In the genomic region with DNA sequence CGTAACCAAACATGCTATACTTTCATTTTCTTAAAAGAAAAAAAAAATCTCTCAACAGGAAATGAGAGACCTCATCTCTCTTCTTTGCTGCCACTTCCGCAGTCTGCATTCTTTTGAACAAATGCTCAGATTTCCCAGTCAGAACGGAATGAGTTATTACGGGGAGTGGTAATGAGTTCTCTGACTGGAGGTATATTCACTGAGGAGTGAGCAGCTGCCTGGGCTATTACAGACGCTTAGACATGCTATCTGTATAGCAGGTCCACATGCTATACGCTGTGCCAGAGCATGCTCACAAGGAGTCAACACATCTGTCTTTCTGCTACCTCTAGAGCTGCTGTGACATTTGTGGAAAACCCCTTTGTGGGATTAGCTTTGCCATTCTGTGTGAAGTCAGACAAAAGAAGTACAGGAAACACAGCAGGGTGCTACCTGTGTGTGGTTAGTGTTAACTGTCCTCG, we compare ENCODE assay signal across 10 mouse cellular contexts. TPM values are rescaled to one million over a fixed set of nuclear protein-coding genes. Genes with fewer than 3 reads are reported as not detected.
DNase-seq lines count a peak whose midpoint lies in the region; ATAC-seq and TF ChIP-seq lines count a peak whose summit lies in the region.
"Had no signal": no experiment of that assay in that cellular context is flagged by ENCODE, and none has a peak within 500 bp of the region (broad histone marks: within the 10 kb centered on the region; RNA-seq: fewer than 3 reads in every experiment).

No protein-coding gene starts in this region.

- H3K4me1 ChIP-seq in kidney, embryonic 14.5 days (ENCODE audit: control insufficient read depth, insufficient read depth, low read length): peaks cover 21% of the 10 kb centered on the region
- no peaks in the 10 kb centered on the region for H3K4me1 ChIP-seq in kidney, adult 2 months (ENCODE audit: control insufficient read depth, insufficient read depth, low read length)
- H3K4me1 ChIP-seq in thymus, adult 2 months (replicated peaks; ENCODE audit: control insufficient read depth, insufficient read depth, low read length): peaks cover 27% of the 10 kb centered on the region
- H3K4me1 ChIP-seq in limb, embryonic 14.5 days (ENCODE audit: control insufficient read depth, insufficient read depth, low read length): peaks cover 25% of the 10 kb centered on the region

- no peak overlapping the region for H3K4me2 ChIP-seq in kidney, embryonic 14.5 days (replicated peaks; ENCODE audit: low read depth, low read length)
- no peak overlapping the region for H3K4me2 ChIP-seq in limb, embryonic 14.5 days (replicated peaks; ENCODE audit: low read depth, low read length, severe bottlenecking)
- H3K4me2 ChIP-seq: embryonic facial prominence, embryonic 13.5 days; hindbrain, embryonic 12.5 days had no signal

- no peak for ATAC-seq in kidney, embryonic 14.5 days (ENCODE audit: low FRiP score, low TSS enrichment)
- no peak for ATAC-seq in limb, embryonic 14.5 days (ENCODE audit: low FRiP score, low read depth)

- no peak overlapping the region for H3K4me3 ChIP-seq in kidney, embryonic 14.5 days (ENCODE audit: low read length)
- no peak overlapping the region for H3K4me3 ChIP-seq in kidney, adult 2 months (ENCODE audit: insufficient read depth, low read depth, low read length)
- H3K4me3 ChIP-seq in thymus, adult 2 months (ENCODE audit: control insufficient read depth, insufficient read depth, low read length): no peak overlapping the region
- no peak overlapping the region for H3K4me3 ChIP-seq in limb, embryonic 14.5 days (replicated peaks; ENCODE audit: low read length)
- H3K4me3 ChIP-seq: embryonic facial prominence, embryonic 13.5 days; hindbrain, embryonic 12.5 days had no signal

- TF ChIP-seq POLR2A in kidney, adult 2 months (IDR thresholded peaks at IDR 0.05; ENCODE audit: low read depth, low read length): no peak
- no peak for TF ChIP-seq POLR2A in thymus, adult 2 months (IDR thresholded peaks at IDR 0.05; ENCODE audit: control insufficient read depth, extremely low read depth, insufficient read depth, low read length, poor library complexity)
- no peak for TF ChIP-seq POLR2A in limb, embryonic 14.5 days (IDR thresholded peaks at IDR 0.05; ENCODE audit: borderline replicate concordance, extremely low read depth, insufficient read depth, insufficient read length)

- WGBS in kidney, embryonic 14.5 days: 25% methylated on average over 7 of the region's 7 CpGs
- WGBS in kidney, adult 2 months: 41% methylated on average over 7 of the region's 7 CpGs
- 2% methylated on average over 7 of the region's 7 CpGs for WGBS in thymus, adult 2 months
- WGBS in limb, embryonic 14.5 days: 29% methylated on average over 7 of the region's 7 CpGs

- 0 out of 2 replicates have a peak overlapping the region, but pooled peaks have one; percentile 18 for H3K9ac ChIP-seq in kidney, embryonic 14.5 days (ENCODE audit: low read depth, low read length)
- no peak overlapping the region for H3K9ac ChIP-seq in limb, embryonic 14.5 days (ENCODE audit: low read depth, low read length, severe bottlenecking)
- H3K9ac ChIP-seq: embryonic facial prominence, embryonic 13.5 days; hindbrain, embryonic 12.5 days had no signal

- no peaks in the 10 kb centered on the region for H3K27me3 ChIP-seq in kidney, embryonic 14.5 days (ENCODE audit: control insufficient read depth, insufficient read depth, low read length)
- no peaks in the 10 kb centered on the region for H3K27me3 ChIP-seq in kidney, adult 2 months (replicated peaks; ENCODE audit: control insufficient read depth, insufficient read depth, low read length)
- H3K27me3 ChIP-seq in thymus, adult 2 months (ENCODE audit: control insufficient read depth, insufficient read depth, low read length): no peaks in the 10 kb centered on the region
- no peaks in the 10 kb centered on the region for H3K27me3 ChIP-seq in limb, embryonic 14.5 days (ENCODE audit: control insufficient read depth, insufficient read depth, low read length)
- H3K27me3 ChIP-seq: embryonic facial prominence, embryonic 13.5 days; hindbrain, embryonic 12.5 days had no signal

- DNase-seq in kidney, adult 2 months: no peak
- DNase-seq in thymus, adult 2 months: peak; percentile 41
- DNase-seq in thymus, postnatal 4 days: no peak
- peak; percentile 24 for DNase-seq in limb, embryonic 14.5 days (ENCODE audit: low spot score)
- DNase-seq in c-Kit-positive CD71-positive TER-119-positive erythroid progenitor cells, embryonic 14.5 days (ENCODE audit: low spot score): no peak
- DNase-seq in right cerebral cortex, postnatal 14 days: no peak
- DNase-seq in heart, postnatal 4 days: no peak

- no peak for TF ChIP-seq CTCF in kidney, adult 2 months (conservative IDR thresholded peaks at IDR 0.05; ENCODE audit: insufficient read depth, insufficient read length, low read depth, low read length)
- no peak for TF ChIP-seq CTCF in thymus, adult 2 months (IDR thresholded peaks at IDR 0.05; ENCODE audit: borderline replicate concordance, control insufficient read depth, extremely low read depth, insufficient read depth, low read length, poor library complexity)

- no peaks in the 10 kb centered on the region for H3K36me3 ChIP-seq in kidney, embryonic 14.5 days (ENCODE audit: control insufficient read depth, insufficient read depth, low read length)
- no peaks in the 10 kb centered on the region for H3K36me3 ChIP-seq in kidney, adult 2 months (ENCODE audit: control insufficient read depth, insufficient read depth, low read length)
- H3K36me3 ChIP-seq in thymus, adult 2 months (ENCODE audit: control insufficient read depth, insufficient read depth, low read length): no peaks in the 10 kb centered on the region
- no peaks in the 10 kb centered on the region for H3K36me3 ChIP-seq in limb, embryonic 14.5 days (ENCODE audit: control insufficient read depth, insufficient read depth, low read length)
- H3K36me3 ChIP-seq: embryonic facial prominence, embryonic 13.5 days; hindbrain, embryonic 12.5 days had no signal

- H3K9me3 ChIP-seq in kidney, embryonic 14.5 days (ENCODE audit: control insufficient read depth, low read length): no peaks in the 10 kb centered on the region
- H3K9me3 ChIP-seq in limb, embryonic 14.5 days (ENCODE audit: control insufficient read depth, low read length): no peaks in the 10 kb centered on the region
- H3K9me3 ChIP-seq: embryonic facial prominence, embryonic 13.5 days; hindbrain, embryonic 12.5 days had no signal

- peak overlapping the region; percentile 59 for H3K27ac ChIP-seq in kidney, embryonic 14.5 days (ENCODE audit: low read depth, low read length)
- H3K27ac ChIP-seq in kidney, adult 2 months (ENCODE audit: insufficient read depth, low read depth, low read length): no peak overlapping the region
- H3K27ac ChIP-seq in thymus, adult 2 months (ENCODE audit: control insufficient read depth, insufficient read depth, low read length): peak overlapping the region; percentile 86
- no peak overlapping the region for H3K27ac ChIP-seq in limb, embryonic 14.5 days (replicated peaks; ENCODE audit: low read depth, low read length)
- H3K27ac ChIP-seq: embryonic facial prominence, embryonic 13.5 days; hindbrain, embryonic 12.5 days had no signal

RNA-seq across cellular contexts. Expression of gene Tmsb10, which starts 3.8 kb away (rescaled TPM):
- polyA plus RNA-seq in kidney, embryonic 14.5 days (2014; fragmentation: Nextera tagmentation; extraction: Ambion mirVana): 2,275 and 2,927 TPM in 2 replicates
- 28.0 and 54.7 TPM in 2 replicates for polyA plus RNA-seq in kidney, adult 2 months (2012; rRNA removed)
- 177 and 186 TPM in 2 replicates for polyA plus RNA-seq in thymus, adult 2 months (2012; rRNA removed)
- 698 and 1,253 TPM in 2 replicates for polyA plus RNA-seq in limb, embryonic 14.5 days (2012; rRNA removed)
- polyA plus RNA-seq in limb, embryonic 14.5 days (2014; fragmentation: Nextera tagmentation; extraction: Ambion mirVana): 2,385 and 2,395 TPM in 2 replicates
- 100 to 1,000 TPM; 848 to 855 TPM for total RNA-seq in heart, postnatal 4 days (2021)

Comparison
In these comparisons a context has a peak if more than half of its experiments do, and no peak if none do; other contexts are left out.
1. H3K27ac ChIP-seq: peak in kidney, embryonic 14.5 days (single experiment) and thymus, adult 2 months (single experiment); none in kidney, adult 2 months (single experiment) and limb, embryonic 14.5 days (single experiment).
2. DNase-seq: peak in thymus, adult 2 months (single experiment) and limb, embryonic 14.5 days (single experiment); none in kidney, adult 2 months (single experiment), thymus, postnatal 4 days (single experiment), c-Kit-positive CD71-positive TER-119-positive erythroid progenitor cells, embryonic 14.5 days (single experiment), right cerebral cortex, postnatal 14 days (single experiment) and heart, postnatal 4 days (single experiment).